Mouse (Mus musculus) B cell, adult 2 months (primary cell): ENCODE results near the gene Ahsa2.
"Not testable (repeated sequence)": the region's sequence is repeated elsewhere in the genome, so short reads cannot be mapped to it uniquely, and the experiment has no call there.

Source experiments
- DNase-seq, 2 experiments: peaks; one replicate each; pipeline ENCODE4 v3.0.0; 2022

The Ahsa2 gene

GRCm38 (mm10) chr11:23497718-23498509 is at the start of gene Ahsa2:
Gene Ahsa2 (minus strand): TSS chr11:23498030.
- peak; percentile 98 to 99 for DNase-seq

GRCm38 (mm10) chr11:23537446-23537845 is 39.6 kb upstream of the Ahsa2 start:
- no peak for DNase-seq

GRCm38 (mm10) chr11:23520473-23521205 is 22.8 kb upstream of the Ahsa2 start, which contains the start of gene 1700093K21Rik:
Gene 1700093K21Rik (minus strand): TSS chr11:23521155.
- DNase-seq = no peak

- DNase-seq = no peak
These were observed 21.2 kb upstream of the Ahsa2 start for GRCm38 (mm10) chr11:23518981-23519380.

GRCm38 (mm10) chr11:23515315-23515714 is 17.5 kb upstream of the Ahsa2 start:
- DNase-seq = no peak

GRCm38 (mm10) chr11:23514785-23515184 is 17.0 kb upstream of the Ahsa2 start:
- not testable (repeated sequence) for DNase-seq

- not testable (repeated sequence) for DNase-seq
These were observed 7.0 kb upstream of the Ahsa2 start for GRCm38 (mm10) chr11:23504801-23505200.

- DNase-seq = no peak
These were observed 779 bp upstream of the Ahsa2 start for GRCm38 (mm10) chr11:23498609-23499008.

- DNase-seq = no peak
These were observed 504 bp downstream of the Ahsa2 start for GRCm38 (mm10) chr11:23497335-23497717.

- DNase-seq = no peak
These were observed 1.2 kb downstream of the Ahsa2 start for GRCm38 (mm10) chr11:23496661-23497060.

- no peak for DNase-seq
These were observed 2.6 kb downstream of the Ahsa2 start for GRCm38 (mm10) chr11:23495231-23495630.

- no peak for DNase-seq
These were observed 5.6 kb downstream of the Ahsa2 start for GRCm38 (mm10) chr11:23492048-23492790.

- DNase-seq = no peak
These were observed 7.9 kb downstream of the Ahsa2 start for GRCm38 (mm10) chr11:23489955-23490354.

GRCm38 (mm10) chr11:23465862-23466261 is 32.0 kb downstream of the Ahsa2 start:
- not testable (repeated sequence) for DNase-seq
